Mouse (Mus musculus): ENCODE measurements at regions not wholly inside any gene's neighbourhood (a gene's known extent, or its start where the extent isn't known, plus 50 kb on each side); places are given as distances from the start of the nearest gene placed in this dataset.

- no peaks in the 10 kb centered on the region for H3K4me1 ChIP-seq (ENCODE audit: control insufficient read depth, insufficient read depth, low read length)
- TF ChIP-seq POLR2A (IDR thresholded peaks at IDR 0.05; ENCODE audit: control insufficient read depth, low read depth, low read length), result no peak
- TF ChIP-seq CTCF (IDR thresholded peaks at IDR 0.05; ENCODE audit: control insufficient read depth, insufficient read depth, insufficient replicate concordance, low read depth, low read length), result no peak
- H3K27ac ChIP-seq (ENCODE audit: control insufficient read depth, insufficient read depth, low read depth, low read length), result no peak overlapping the region
- H3K36me3 ChIP-seq (ENCODE audit: control insufficient read depth, insufficient read depth, low read length), result no peaks in the 10 kb centered on the region
- no peaks in the 10 kb centered on the region for H3K27me3 ChIP-seq (ENCODE audit: control insufficient read depth, insufficient read depth, low read length)
- no peak overlapping the region for H3K4me3 ChIP-seq (ENCODE audit: control insufficient read depth, low read depth, low read length)
Measured at GRCm38 (mm10) chr15:62389431-62390105, 1455.4 kb downstream of the Gsdmc2 start.

- H3K4me1 ChIP-seq (ENCODE audit: control insufficient read depth, insufficient read depth, low read length), result no peaks in the 10 kb centered on the region
- H3K36me3 ChIP-seq (ENCODE audit: control insufficient read depth, insufficient read depth, low read length), result no peaks in the 10 kb centered on the region
- no peaks in the 10 kb centered on the region for H3K27me3 ChIP-seq (ENCODE audit: control insufficient read depth, insufficient read depth, low read length)
- H3K4me3 ChIP-seq (ENCODE audit: control insufficient read depth, low read depth, low read length), result no peak overlapping the region
- no peak for TF ChIP-seq POLR2A (IDR thresholded peaks at IDR 0.05; ENCODE audit: control insufficient read depth, low read depth, low read length)
- TF ChIP-seq CTCF (IDR thresholded peaks at IDR 0.05; ENCODE audit: control insufficient read depth, insufficient read depth, insufficient replicate concordance, low read depth, low read length), result no peak
- no peak overlapping the region for H3K27ac ChIP-seq (ENCODE audit: control insufficient read depth, insufficient read depth, low read depth, low read length)
Measured at GRCm38 (mm10) chr15:62382233-62382632, 1459.4 kb upstream of the A1bg start.

DNA sequence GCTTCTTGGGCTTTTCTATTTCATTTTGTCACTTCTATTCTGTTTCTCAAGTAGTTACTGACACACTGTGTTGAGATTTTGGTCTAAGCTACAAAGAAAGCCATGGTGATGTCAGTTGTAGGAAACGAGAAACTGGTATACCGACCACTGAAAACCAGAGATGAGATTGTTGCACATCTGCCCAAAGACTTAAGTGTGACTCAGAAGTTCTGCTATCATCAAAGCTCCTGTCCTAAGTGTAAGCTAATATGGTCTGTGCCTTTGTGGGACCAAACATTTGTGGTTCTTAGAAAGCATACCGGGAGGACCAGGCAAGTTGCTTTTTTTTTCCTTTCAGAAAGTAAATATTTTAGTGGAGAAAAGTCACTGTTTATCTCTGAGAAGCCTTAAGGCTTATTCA is 1451.8 kb upstream of the A1bg start:
- Histone ChIP-seq H3K27ac (ENCODE audit: control insufficient read depth, insufficient read depth, low read depth, low read length) (no peak overlapping the region), H3K4me1 (ENCODE audit: control insufficient read depth, insufficient read depth, low read length) (no peaks in the 10 kb centered on the region), H3K4me3 (ENCODE audit: control insufficient read depth, low read depth, low read length) (no peak overlapping the region), H3K27me3 (ENCODE audit: control insufficient read depth, insufficient read depth, low read length) (no peaks in the 10 kb centered on the region), H3K36me3 (ENCODE audit: control insufficient read depth, insufficient read depth, low read length) (no peaks in the 10 kb centered on the region)
- no peak for TF ChIP-seq CTCF (IDR thresholded peaks at IDR 0.05; ENCODE audit: control insufficient read depth, insufficient read depth, insufficient replicate concordance, low read depth, low read length)
- TF ChIP-seq POLR2A (IDR thresholded peaks at IDR 0.05; ENCODE audit: control insufficient read depth, low read depth, low read length), result no peak

DNA sequence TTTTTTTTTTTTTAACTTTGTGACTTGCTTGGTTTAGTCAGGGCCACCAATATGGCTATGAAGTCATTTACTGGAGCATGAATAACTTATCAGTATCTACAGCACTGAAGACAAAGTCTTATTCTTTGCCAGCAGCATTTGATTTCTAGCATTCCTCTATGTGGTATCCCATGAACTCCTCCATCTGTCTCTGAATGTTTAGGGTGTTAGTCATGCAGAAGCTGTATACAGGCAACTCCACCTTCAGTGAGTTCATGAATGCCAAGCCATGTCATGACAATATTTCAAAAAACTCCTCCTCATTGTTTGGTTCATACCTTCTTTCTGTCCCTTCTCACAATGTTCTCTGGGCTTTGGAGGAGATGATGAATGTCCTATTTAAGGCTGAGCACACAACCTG is 1438.4 kb upstream of the A1bg start:
- TF ChIP-seq POLR2A (IDR thresholded peaks at IDR 0.05; ENCODE audit: control insufficient read depth, low read depth, low read length) (no peak), CTCF (IDR thresholded peaks at IDR 0.05; ENCODE audit: control insufficient read depth, insufficient read depth, insufficient replicate concordance, low read depth, low read length) (no peak)

DNA sequence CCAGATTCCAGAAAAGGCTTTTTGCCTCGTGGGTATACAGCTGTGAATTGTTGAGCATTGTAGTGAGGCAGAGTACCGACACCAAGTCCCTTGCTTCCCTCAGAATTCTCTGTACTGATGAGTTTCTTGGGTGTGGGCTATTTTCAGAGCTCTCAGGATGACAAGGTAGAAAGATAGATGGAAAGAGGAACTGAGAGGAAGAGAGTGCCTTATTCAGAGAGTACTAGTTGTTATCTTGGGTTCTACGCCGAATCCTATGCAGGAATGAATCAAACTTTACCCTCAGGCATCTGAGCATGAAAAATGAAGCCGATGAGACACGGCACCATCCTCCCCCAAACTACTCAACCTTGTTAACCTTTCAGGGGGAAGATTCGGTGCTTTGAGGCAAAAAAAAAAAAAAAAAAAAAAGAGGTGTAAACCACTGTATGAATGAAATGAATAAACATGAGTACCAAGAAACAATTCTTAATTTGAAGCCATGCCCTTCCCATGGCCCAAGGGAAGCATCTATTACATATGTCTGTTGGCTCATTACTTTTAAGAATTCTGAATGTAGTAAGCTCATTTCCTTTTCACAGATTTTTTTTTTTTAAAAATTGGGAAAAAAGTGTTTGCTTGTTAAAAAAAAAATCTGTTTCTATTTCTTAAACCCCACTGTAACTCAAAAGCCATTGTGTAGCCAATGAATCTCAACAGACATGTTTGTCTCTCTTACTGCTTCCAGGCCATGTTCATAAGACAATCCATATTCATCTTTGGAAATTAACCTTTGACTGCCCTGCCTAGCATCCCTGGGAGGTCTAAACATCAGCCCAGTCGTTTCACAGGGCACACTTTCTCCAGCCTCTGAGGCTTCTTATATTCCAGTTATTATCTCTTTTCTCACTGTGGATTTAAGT is 1435.8 kb upstream of the A1bg start:
- no peak for TF ChIP-seq POLR2A (IDR thresholded peaks at IDR 0.05; ENCODE audit: control insufficient read depth, low read depth, low read length)
- no peaks in the 10 kb centered on the region for H3K4me1 ChIP-seq (ENCODE audit: control insufficient read depth, insufficient read depth, low read length)

More for the DNA sequence above, 1438.4 kb upstream of the A1bg start:
- H3K27me3 ChIP-seq (ENCODE audit: control insufficient read depth, insufficient read depth, low read length), result no peaks in the 10 kb centered on the region
- H3K4me3 ChIP-seq (ENCODE audit: control insufficient read depth, low read depth, low read length), result no peak overlapping the region
- H3K27ac ChIP-seq (ENCODE audit: control insufficient read depth, insufficient read depth, low read depth, low read length), result no peak overlapping the region
- no peaks in the 10 kb centered on the region for H3K36me3 ChIP-seq (ENCODE audit: control insufficient read depth, insufficient read depth, low read length)
- no peaks in the 10 kb centered on the region for H3K4me1 ChIP-seq (ENCODE audit: control insufficient read depth, insufficient read depth, low read length)

DNA sequence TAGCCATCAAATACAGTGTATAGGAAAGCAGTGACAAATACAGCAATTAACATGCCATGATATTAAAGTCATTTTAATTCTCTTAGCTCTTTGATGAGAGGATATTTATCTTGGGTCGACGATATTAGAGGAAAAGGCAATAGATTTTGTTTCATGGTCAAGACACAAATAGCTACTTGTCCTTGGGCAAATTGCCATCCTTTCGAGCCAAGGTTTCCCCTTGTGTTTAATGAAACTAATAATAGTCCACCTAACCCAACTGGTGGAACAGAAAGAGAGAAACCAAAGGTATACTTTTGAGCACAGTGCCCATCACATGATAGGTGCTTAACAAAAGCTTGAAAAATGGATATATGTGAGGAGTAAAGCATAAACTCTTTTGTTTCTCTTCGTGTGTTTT is 1431.0 kb upstream of the A1bg start:
- Histone ChIP-seq H3K4me3 (ENCODE audit: control insufficient read depth, low read depth, low read length) (no peak overlapping the region), H3K36me3 (ENCODE audit: control insufficient read depth, insufficient read depth, low read length) (no peaks in the 10 kb centered on the region), H3K4me1 (ENCODE audit: control insufficient read depth, insufficient read depth, low read length) (no peaks in the 10 kb centered on the region), H3K27ac (ENCODE audit: control insufficient read depth, insufficient read depth, low read depth, low read length) (no peak overlapping the region), H3K27me3 (ENCODE audit: control insufficient read depth, insufficient read depth, low read length) (no peaks in the 10 kb centered on the region)
- TF ChIP-seq CTCF (IDR thresholded peaks at IDR 0.05; ENCODE audit: control insufficient read depth, insufficient read depth, insufficient replicate concordance, low read depth, low read length), result no peak
- no peak for TF ChIP-seq POLR2A (IDR thresholded peaks at IDR 0.05; ENCODE audit: control insufficient read depth, low read depth, low read length)

More for the DNA sequence above, 1435.8 kb upstream of the A1bg start:
- H3K27ac ChIP-seq (ENCODE audit: control insufficient read depth, insufficient read depth, low read depth, low read length), result no peak overlapping the region
- H3K4me3 ChIP-seq (ENCODE audit: control insufficient read depth, low read depth, low read length), result no peak overlapping the region
- H3K36me3 ChIP-seq (ENCODE audit: control insufficient read depth, insufficient read depth, low read length), result no peaks in the 10 kb centered on the region
- H3K27me3 ChIP-seq (ENCODE audit: control insufficient read depth, insufficient read depth, low read length), result no peaks in the 10 kb centered on the region

DNA sequence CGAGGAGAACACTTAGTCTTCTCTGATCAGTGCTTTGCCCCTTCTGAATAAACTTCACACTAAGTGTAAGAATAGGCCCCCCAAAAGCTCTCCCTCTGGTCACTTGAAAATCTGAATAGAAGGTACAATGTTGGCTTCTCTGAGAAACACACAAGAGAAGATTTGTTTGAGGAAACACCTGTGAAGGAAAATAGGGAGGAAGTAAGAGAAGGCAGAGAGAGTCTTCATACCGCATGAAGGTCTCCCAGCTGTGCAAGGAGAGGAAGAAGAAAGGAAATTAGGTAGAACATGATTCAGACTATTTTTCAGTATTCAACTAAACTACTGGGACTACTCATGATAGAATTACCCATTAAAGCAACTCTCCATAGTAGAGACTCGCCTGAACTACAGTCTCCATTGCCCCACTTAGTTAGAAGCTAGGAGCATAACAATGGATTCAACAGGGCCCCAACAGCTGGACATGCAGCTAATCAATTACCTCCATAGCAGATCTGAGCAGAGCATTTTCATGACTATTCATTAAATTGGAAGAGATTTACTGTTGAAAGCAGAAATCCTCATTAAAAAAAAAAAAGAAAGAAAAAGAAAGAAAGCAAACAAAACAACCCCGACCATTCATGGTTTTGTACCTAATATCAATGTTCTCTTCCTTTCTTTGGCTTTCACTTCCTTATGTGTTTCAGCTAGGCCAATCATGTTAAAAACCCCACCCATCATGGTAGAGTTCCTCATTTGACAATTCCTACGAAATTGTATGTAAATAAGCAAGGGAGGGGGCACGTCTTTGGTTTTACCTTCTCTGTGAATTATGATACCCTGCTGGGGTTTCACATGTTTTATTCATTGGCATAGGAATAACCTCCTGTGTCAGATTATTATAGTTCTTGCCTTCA is 1428.3 kb upstream of the A1bg start:
- Histone ChIP-seq H3K4me1 (ENCODE audit: control insufficient read depth, insufficient read depth, low read length) (no peaks in the 10 kb centered on the region), H3K27me3 (ENCODE audit: control insufficient read depth, insufficient read depth, low read length) (no peaks in the 10 kb centered on the region), H3K4me3 (ENCODE audit: control insufficient read depth, low read depth, low read length) (no peak overlapping the region), H3K27ac (ENCODE audit: control insufficient read depth, insufficient read depth, low read depth, low read length) (no peak overlapping the region), H3K36me3 (ENCODE audit: control insufficient read depth, insufficient read depth, low read length) (no peaks in the 10 kb centered on the region)
- TF ChIP-seq CTCF (IDR thresholded peaks at IDR 0.05; ENCODE audit: control insufficient read depth, insufficient read depth, insufficient replicate concordance, low read depth, low read length), result no peak
- no peak for TF ChIP-seq POLR2A (IDR thresholded peaks at IDR 0.05; ENCODE audit: control insufficient read depth, low read depth, low read length)

All from testis, adult 2 months (tissue).